Mouse (Mus musculus) cortical plate, adult 2 months (tissue): Measurements from ENCODE around the gene Stxbp3.

Experiments
- CTCF ChIP-seq: fragments of 200-500 bp; IDR thresholded peaks from 2 replicates; pipeline ENCODE4 v1.5.1; 2011; ENCODE audit warnings: mild to moderate bottlenecking, control low read depth, low read length; ENCODE audit not compliant: insufficient read depth; ENCODE audit errors: extremely low read depth
- POLR2A ChIP-seq: fragments of 200-500 bp; IDR thresholded peaks from 2 replicates; pipeline ENCODE4 v1.6.1; 2011; ENCODE audit warnings: mild to moderate bottlenecking, low read length, control low read depth; ENCODE audit not compliant: insufficient read depth; ENCODE audit errors: extremely low read depth

DNA sequence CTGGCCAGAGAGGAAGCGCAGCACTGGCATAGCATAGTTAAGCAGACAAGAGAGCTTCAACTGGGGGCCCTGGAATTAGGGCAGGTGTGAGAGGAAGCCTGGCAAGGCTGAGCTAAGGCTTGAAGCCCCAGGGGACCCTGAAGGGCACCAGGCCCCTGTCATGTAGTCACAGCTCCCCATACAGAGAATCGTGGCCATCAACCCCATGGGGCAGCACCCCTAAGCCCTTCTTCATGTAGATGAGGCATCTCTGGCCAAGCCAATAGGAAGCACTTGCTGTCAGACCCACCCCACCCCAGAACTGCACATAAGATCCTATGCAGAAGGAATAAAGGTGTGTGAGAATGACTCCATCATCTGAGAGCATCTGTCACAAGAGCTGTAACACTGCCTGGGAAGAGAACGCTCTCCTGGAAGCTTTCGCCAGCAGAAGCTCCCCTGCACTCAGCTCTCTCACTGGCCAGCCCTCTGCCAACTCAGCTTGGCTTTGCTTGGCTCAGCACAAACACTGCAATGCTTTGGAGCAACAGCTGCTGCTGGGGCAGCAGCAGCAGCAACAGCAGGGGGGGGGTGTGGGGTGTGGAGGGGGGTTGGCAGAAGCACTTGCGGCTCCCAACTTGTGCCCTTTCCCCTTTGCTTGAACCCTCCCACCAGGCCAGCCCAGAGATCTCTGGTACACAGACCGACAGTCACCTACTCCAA, 11.8 kb upstream of the Stxbp3 start:
- TF ChIP-seq POLR2A (no peak), CTCF (no peak)
